Mouse (Mus musculus) lung, embryonic 16.5 days (tissue): ENCODE measurements at regions not wholly inside any gene's neighbourhood (a gene's known extent, or its start where the extent isn't known, plus 50 kb on each side); places are given as distances from the start of the nearest gene placed in this dataset.

ENCODE experiments used
- ATAC-seq: fragments of 200-750 bp; cut with Nextera tagmentation; 2 replicates; pipeline ENCODE4 v1.8.0; 2017; ENCODE audit warnings: low read depth, mild to moderate bottlenecking, moderate library complexity
- H3K27ac ChIP-seq: fragments of 300-500 bp; sonication (generic); 2 replicates; pipeline ENCODE4 v1.5.1; 2014; ENCODE audit warnings: mild to moderate bottlenecking, control low read depth, low read length
- H3K27me3 ChIP-seq: fragments of 300-500 bp; sonication (generic); 2 replicates; pipeline ENCODE4 v1.6.1; 2014; ENCODE audit warnings: low read depth, low read length, mixed read lengths; ENCODE audit not compliant: control insufficient read depth, insufficient read depth
- H3K36me3 ChIP-seq: fragments of 300-500 bp; sonication (generic); 2 replicates; pipeline ENCODE4 v1.6.1; 2014; ENCODE audit warnings: low read length; ENCODE audit not compliant: control insufficient read depth, insufficient read depth
- H3K4me1 ChIP-seq: fragments of 300-500 bp; sonication (generic); replicated peaks from 2 replicates; pipeline ENCODE4 v1.6.1; 2014; ENCODE audit warnings: low read length, mixed read lengths; ENCODE audit not compliant: control insufficient read depth, insufficient read depth
- H3K4me2 ChIP-seq: fragments of 300-500 bp; sonication (generic); 2 replicates; pipeline ENCODE4 v1.6.1; 2014; ENCODE audit warnings: low read depth, low read length, control low read depth
- H3K4me3 ChIP-seq: fragments of 300-500 bp; sonication (generic); 2 replicates; pipeline ENCODE4 v1.5.1; 2014; ENCODE audit warnings: mild to moderate bottlenecking, low read length, control low read depth
- H3K9ac ChIP-seq: fragments of 300-500 bp; sonication (generic); 2 replicates; pipeline ENCODE4 v1.6.1; 2014; ENCODE audit warnings: low read length, control low read depth
- H3K9me3 ChIP-seq: fragments of 300-500 bp; sonication (generic); 2 replicates; pipeline ENCODE4 v1.6.1; 2016; ENCODE audit warnings: low read length; ENCODE audit not compliant: control insufficient read depth
- WGBS: fragments of 180-500 bp; shearing (Covaris S2); extraction: QIAGEN DNeasy Blood & Tissue Kit; methylation state at CpG from one replicate; pipeline ENCODE4 v1.1.7; 2014; 5-methylcytosine and 5-hydroxymethylcytosine counted together

- H3K4me2 ChIP-seq, result no peak overlapping the region
- ATAC-seq, result peak; percentile 82
- H3K4me3 ChIP-seq, result no peak overlapping the region
- H3K9ac ChIP-seq, result no peak overlapping the region
- no peaks in the 10 kb centered on the region for H3K27me3 ChIP-seq
- H3K36me3 ChIP-seq, result no peaks in the 10 kb centered on the region
- 45% methylated on average over 4 of the region's 4 CpGs for WGBS
- peak overlapping the region; percentile 89 for H3K27ac ChIP-seq
- H3K4me1 ChIP-seq, result peaks cover 15% of the 10 kb centered on the region
- H3K9me3 ChIP-seq, result peaks cover 19% of the 10 kb centered on the region
These were observed 141.1 kb downstream of the 2410131K14Rik start for GRCm38 (mm10) chr5:118386126-118386525.

- Histone ChIP-seq H3K4me3 (no peak overlapping the region), H3K36me3 (no peaks in the 10 kb centered on the region), H3K4me1 (peaks cover 10% of the 10 kb centered on the region), H3K27me3 (no peaks in the 10 kb centered on the region), H3K27ac (no peak overlapping the region), H3K9me3 (peaks cover 19% of the 10 kb centered on the region), H3K9ac (no peak overlapping the region), H3K4me2 (no peak overlapping the region)
- no peak for ATAC-seq
- 90% methylated on average over 6 of the region's 6 CpGs for WGBS
These were observed 143.4 kb downstream of the 2410131K14Rik start for GRCm38 (mm10) chr5:118388419-118388818.

GRCm38 (mm10) chr5:118390691-118391373 is 145.8 kb downstream of the 2410131K14Rik start:
- ATAC-seq, result no peak
- 75% methylated on average over 7 of the region's 7 CpGs for WGBS
- peaks cover 3% of the 10 kb centered on the region for H3K4me1 ChIP-seq

GRCm38 (mm10) chr5:118392932-118393487 is 148.0 kb downstream of the 2410131K14Rik start:
- no peak; the same call in 1 of the 2 replicates for ATAC-seq
- Histone ChIP-seq H3K9me3 (peaks cover 19% of the 10 kb centered on the region), H3K4me2 (no peak overlapping the region), H3K27ac (no peak overlapping the region), H3K4me3 (no peak overlapping the region), H3K36me3 (no peaks in the 10 kb centered on the region), H3K4me1 (peaks cover 4% of the 10 kb centered on the region; the same call in 1 of the 2 replicates), H3K9ac (no peak overlapping the region), H3K27me3 (peaks cover 3% of the 10 kb centered on the region; the same call in 1 of the 2 replicates)
- 70% methylated on average over 8 of the region's 8 CpGs for WGBS

More at GRCm38 (mm10) chr5:118390691-118391373, 145.8 kb downstream of the 2410131K14Rik start:
- no peak overlapping the region for H3K4me2 ChIP-seq
- H3K4me3 ChIP-seq, result no peak overlapping the region
- H3K27ac ChIP-seq, result no peak overlapping the region
- H3K9me3 ChIP-seq, result peaks cover 19% of the 10 kb centered on the region
- H3K36me3 ChIP-seq, result no peaks in the 10 kb centered on the region
- no peaks in the 10 kb centered on the region; the same call in 1 of the 2 replicates for H3K27me3 ChIP-seq
- H3K9ac ChIP-seq, result no peak overlapping the region

- H3K9ac ChIP-seq, result no peak overlapping the region
- H3K36me3 ChIP-seq, result no peaks in the 10 kb centered on the region
- no peak for ATAC-seq
- peaks cover 18% of the 10 kb centered on the region for H3K9me3 ChIP-seq
- peaks cover 3% of the 10 kb centered on the region; the same call in 1 of the 2 replicates for H3K27me3 ChIP-seq
- H3K27ac ChIP-seq, result no peak overlapping the region
- H3K4me2 ChIP-seq, result no peak overlapping the region
- peaks cover 4% of the 10 kb centered on the region; the same call in 1 of the 2 replicates for H3K4me1 ChIP-seq
- WGBS, result 48% methylated on average over 5 of the region's 5 CpGs
- no peak overlapping the region for H3K4me3 ChIP-seq
These were observed 149.0 kb downstream of the 2410131K14Rik start for GRCm38 (mm10) chr5:118394051-118394450.

GRCm38 (mm10) chr5:118396004-118396725 is 151.1 kb downstream of the 2410131K14Rik start:
- Histone ChIP-seq H3K4me1 (peaks cover 4% of the 10 kb centered on the region; the same call in 1 of the 2 replicates), H3K9ac (0 out of 2 replicates have a peak overlapping the region, but pooled peaks have one; percentile 0), H3K9me3 (no peaks in the 10 kb centered on the region), H3K27ac (no peak overlapping the region), H3K4me3 (no peak overlapping the region), H3K27me3 (peaks cover 3% of the 10 kb centered on the region; the same call in 1 of the 2 replicates), H3K4me2 (peak overlapping the region; percentile 27), H3K36me3 (no peaks in the 10 kb centered on the region)
- WGBS, result 9% methylated on average over 28 of the region's 28 CpGs
- ATAC-seq, result peak; percentile 32; the same call in 1 of the 2 replicates

GRCm38 (mm10) chr5:118400926-118401325 is 155.9 kb downstream of the 2410131K14Rik start:
- no peak overlapping the region for H3K27ac ChIP-seq
- no peak overlapping the region for H3K4me3 ChIP-seq
- peaks cover 3% of the 10 kb centered on the region; the same call in 1 of the 2 replicates for H3K27me3 ChIP-seq
- no peaks in the 10 kb centered on the region; the same call in 1 of the 2 replicates for H3K9me3 ChIP-seq
- no peaks in the 10 kb centered on the region for H3K36me3 ChIP-seq
- no peak for ATAC-seq
- no peak overlapping the region for H3K9ac ChIP-seq
- WGBS, result 55% methylated on average over 10 of the region's 10 CpGs
- H3K4me1 ChIP-seq, result peaks cover 3% of the 10 kb centered on the region; the same call in 1 of the 2 replicates
- no peak overlapping the region for H3K4me2 ChIP-seq

GRCm38 (mm10) chr5:118404398-118404797 is 156.1 kb upstream of the Med13l start:
- Histone ChIP-seq H3K27ac (no peak overlapping the region), H3K4me1 (no peaks in the 10 kb centered on the region), H3K9ac (no peak overlapping the region), H3K36me3 (no peaks in the 10 kb centered on the region), H3K4me2 (no peak overlapping the region), H3K9me3 (no peaks in the 10 kb centered on the region; the same call in 1 of the 2 replicates), H3K4me3 (no peak overlapping the region), H3K27me3 (no peaks in the 10 kb centered on the region)
- WGBS, result 51% methylated on average over 7 of the region's 7 CpGs
- ATAC-seq, result no peak

GRCm38 (mm10) chr5:118405421-118405820 is 155.1 kb upstream of the Med13l start:
- 86% methylated on average over 3 of the region's 3 CpGs for WGBS
- no peaks in the 10 kb centered on the region for H3K36me3 ChIP-seq
- H3K9me3 ChIP-seq, result no peaks in the 10 kb centered on the region; the same call in 1 of the 2 replicates
- H3K4me2 ChIP-seq, result no peak overlapping the region
- no peak overlapping the region for H3K4me3 ChIP-seq
- ATAC-seq, result no peak
- no peak overlapping the region for H3K9ac ChIP-seq
- no peaks in the 10 kb centered on the region for H3K27me3 ChIP-seq
- H3K27ac ChIP-seq, result no peak overlapping the region
- H3K4me1 ChIP-seq, result no peaks in the 10 kb centered on the region
